Mouse (Mus musculus) lung, postnatal 0 days (tissue): ENCODE measurements around the gene Abl1.

ENCODE experiments used
- CTCF ChIP-seq: IDR thresholded peaks from 2 replicates; pipeline ENCODE4 v1.5.1; 2016; ENCODE audit warnings: antibody characterized with exemption, mild to moderate bottlenecking
- EP300 ChIP-seq: IDR thresholded peaks from 2 replicates; pipeline ENCODE4 v1.6.1; 2016; ENCODE audit warnings: antibody characterized with exemption, mild to moderate bottlenecking, control low read depth

DNA sequence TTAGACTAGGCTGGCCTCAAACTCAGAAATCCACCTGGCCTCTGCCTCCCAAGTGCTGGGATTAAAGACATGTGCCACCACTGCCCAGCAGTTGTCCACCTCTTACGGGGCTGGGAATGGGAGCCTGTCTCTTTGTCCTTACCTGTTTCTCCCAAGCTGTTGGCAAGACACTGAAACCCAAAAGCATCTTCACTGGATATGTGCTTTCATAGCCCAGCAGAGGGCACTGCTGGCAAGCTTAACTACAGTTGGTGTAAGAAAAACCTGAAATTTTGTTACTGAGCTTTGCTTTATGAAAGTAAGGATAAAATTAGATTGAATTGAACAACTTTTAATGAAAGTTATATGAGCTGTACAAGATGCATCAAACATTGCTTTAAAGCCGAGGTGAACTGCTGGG lies 4.5 kb upstream of the Abl1 start:
- TF ChIP-seq CTCF (peak; percentile 87), EP300 (no peak)
